Mouse (Mus musculus) midbrain, embryonic 15.5 days (tissue): Measurements from ENCODE around the gene Clba1. TPM values are rescaled to one million over a fixed set of nuclear protein-coding genes. Genes with fewer than 3 reads are reported as not detected.

Experiments
- ATAC-seq: fragments of 200-750 bp; cut with Nextera tagmentation; replicated peaks from 2 replicates; pipeline ENCODE4 v1.8.0; 2017; ENCODE audit warnings: moderate TSS enrichment
- H3K27ac ChIP-seq: fragments of 300-500 bp; sonication (generic); 2 replicates; pipeline ENCODE4 v1.5.1; 2015; ENCODE audit warnings: mild to moderate bottlenecking, inconsistent platforms
- H3K27me3 ChIP-seq: fragments of 300-500 bp; sonication (generic); replicated peaks from 2 replicates; pipeline ENCODE4 v1.6.1; 2015; ENCODE audit warnings: inconsistent platforms
- H3K36me3 ChIP-seq: fragments of 300-500 bp; sonication (generic); replicated peaks from 2 replicates; pipeline ENCODE4 v1.6.1; 2015; ENCODE audit warnings: inconsistent platforms
- H3K4me1 ChIP-seq: fragments of 300-500 bp; sonication (generic); 2 replicates; pipeline ENCODE4 v1.6.1; 2015; ENCODE audit warnings: inconsistent platforms
- H3K4me2 ChIP-seq: fragments of 300-500 bp; sonication (generic); 2 replicates; pipeline ENCODE4 v1.6.1; 2015; ENCODE audit warnings: inconsistent platforms, mild to moderate bottlenecking, moderate library complexity
- H3K4me3 ChIP-seq: fragments of 300-500 bp; sonication (generic); 2 replicates; pipeline ENCODE4 v1.5.1; 2015; ENCODE audit warnings: mild to moderate bottlenecking, inconsistent platforms
- H3K9ac ChIP-seq: fragments of 300-500 bp; sonication (generic); 2 replicates; pipeline ENCODE4 v1.6.1; 2015; ENCODE audit warnings: mild to moderate bottlenecking, inconsistent platforms
- H3K9me3 ChIP-seq: fragments of 300-500 bp; sonication (generic); 2 replicates; pipeline ENCODE4 v1.6.1; 2016; ENCODE audit warnings: inconsistent platforms
- WGBS: fragments of 180-500 bp; shearing (Covaris S2); methylation state at CpG from one replicate; pipeline ENCODE4 v1.1.7; 2015; ENCODE audit warnings: mixed read lengths; 5-methylcytosine and 5-hydroxymethylcytosine counted together
- polyA plus RNA-seq: library from polyadenylated mRNA; unstranded; fragments of >200 nt; fragmentation: Nextera tagmentation; extraction: Ambion mirVana; gene quantifications from 2 replicates; pipeline ENCODE4 v1.2.1, GENCODE M21; 2015

Gene Clba1
- polyA plus RNA-seq, 1 experiment from 2014 or later: 25.1 TPM

- Histone ChIP-seq H3K9me3 (no peaks in the 10 kb centered on the region), H3K27ac (no peak overlapping the region), H3K27me3 (no peaks in the 10 kb centered on the region), H3K9ac (no peak overlapping the region), H3K4me2 (no peak overlapping the region), H3K4me3 (no peak overlapping the region), H3K36me3 (no peaks in the 10 kb centered on the region), H3K4me1 (no peaks in the 10 kb centered on the region)
- ATAC-seq: no peak
- 79% methylated on average over 2 of the region's 2 CpGs for WGBS
Observed at GRCm38 (mm10) chr12:112769751-112770150, 39.0 kb upstream of the Clba1 start.

DNA sequence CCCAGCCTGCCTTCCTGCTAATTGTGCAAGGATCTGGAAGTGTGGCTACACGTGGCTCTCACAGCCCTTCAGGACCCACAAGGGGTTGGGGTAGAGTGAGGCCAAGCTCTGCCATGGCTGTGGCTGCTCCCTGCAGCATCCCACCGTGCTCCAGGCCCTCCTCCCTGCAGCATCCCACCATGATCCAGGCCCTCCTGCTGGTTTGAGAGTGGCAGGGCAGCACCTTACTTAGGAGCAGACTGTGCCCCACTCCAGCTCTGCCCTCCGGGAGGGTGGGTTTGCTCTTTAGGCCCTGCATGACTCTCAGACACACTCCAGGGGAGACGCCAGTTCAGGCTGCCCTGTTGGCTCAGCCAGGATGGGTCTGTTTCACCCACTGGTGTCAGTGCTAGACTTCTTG lies 38.3 kb upstream of the Clba1 start:
- H3K36me3 ChIP-seq: no peaks in the 10 kb centered on the region
- 88% methylated on average over 4 of the region's 4 CpGs for WGBS
- H3K27me3 ChIP-seq: no peaks in the 10 kb centered on the region
- no peak overlapping the region for H3K27ac ChIP-seq
- H3K4me2 ChIP-seq: no peak overlapping the region
- no peaks in the 10 kb centered on the region for H3K4me1 ChIP-seq
- ATAC-seq: no peak
- no peak overlapping the region for H3K4me3 ChIP-seq
- no peaks in the 10 kb centered on the region for H3K9me3 ChIP-seq
- H3K9ac ChIP-seq: no peak overlapping the region

DNA sequence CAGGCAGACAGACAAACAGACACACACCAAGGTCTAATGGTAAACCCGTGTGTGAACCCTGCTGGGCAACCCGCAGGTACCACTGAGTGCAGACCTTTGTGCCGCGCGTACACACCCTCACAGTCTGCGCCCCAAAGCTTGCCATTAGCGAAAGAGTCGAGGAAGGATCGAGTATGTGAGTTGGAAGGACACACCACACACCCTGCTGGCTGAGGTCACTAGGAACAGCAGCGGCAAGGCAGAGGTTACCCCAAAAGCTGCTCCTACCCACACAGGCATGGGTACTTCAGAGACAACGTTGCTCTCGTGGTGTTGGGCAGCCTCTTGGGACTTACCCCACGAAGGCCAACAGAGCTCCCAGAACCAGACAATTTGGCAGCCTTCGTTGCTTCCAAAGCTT lies 36.4 kb upstream of the Clba1 start:
- no peak overlapping the region for H3K4me2 ChIP-seq
- WGBS: 93% methylated on average over 14 of the region's 14 CpGs
- H3K27me3 ChIP-seq: no peaks in the 10 kb centered on the region
- no peak overlapping the region for H3K9ac ChIP-seq
- no peaks in the 10 kb centered on the region for H3K36me3 ChIP-seq
- no peak for ATAC-seq
- no peaks in the 10 kb centered on the region for H3K4me1 ChIP-seq
- H3K27ac ChIP-seq: no peak overlapping the region
- H3K4me3 ChIP-seq: no peak overlapping the region
- no peaks in the 10 kb centered on the region for H3K9me3 ChIP-seq

DNA sequence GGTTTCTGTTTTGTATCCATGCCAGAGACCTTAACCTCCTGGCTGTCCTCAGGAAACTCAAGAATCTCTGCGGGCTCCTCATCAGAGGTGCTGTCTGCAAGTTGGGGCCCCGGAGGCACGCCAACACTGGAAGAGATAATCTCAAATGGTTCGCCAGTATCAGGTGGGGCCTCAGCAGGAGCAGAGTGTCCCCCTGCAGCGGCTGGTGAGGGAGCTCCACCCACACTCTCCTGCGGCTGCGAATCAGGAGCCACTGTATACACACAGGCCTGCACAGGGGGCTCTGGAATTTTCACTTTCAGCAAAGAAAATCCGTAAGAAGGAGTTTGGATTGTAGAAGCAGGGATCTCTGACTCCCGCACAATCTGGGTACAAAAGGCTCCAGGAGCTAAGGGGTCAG lies 35.4 kb upstream of the Clba1 start:
- 41% methylated on average over 9 of the region's 9 CpGs for WGBS
- ATAC-seq: no peak
- Histone ChIP-seq H3K9ac (no peak overlapping the region), H3K27ac (no peak overlapping the region), H3K9me3 (no peaks in the 10 kb centered on the region), H3K4me1 (no peaks in the 10 kb centered on the region), H3K4me2 (no peak overlapping the region), H3K4me3 (no peak overlapping the region), H3K27me3 (no peaks in the 10 kb centered on the region), H3K36me3 (no peaks in the 10 kb centered on the region)

DNA sequence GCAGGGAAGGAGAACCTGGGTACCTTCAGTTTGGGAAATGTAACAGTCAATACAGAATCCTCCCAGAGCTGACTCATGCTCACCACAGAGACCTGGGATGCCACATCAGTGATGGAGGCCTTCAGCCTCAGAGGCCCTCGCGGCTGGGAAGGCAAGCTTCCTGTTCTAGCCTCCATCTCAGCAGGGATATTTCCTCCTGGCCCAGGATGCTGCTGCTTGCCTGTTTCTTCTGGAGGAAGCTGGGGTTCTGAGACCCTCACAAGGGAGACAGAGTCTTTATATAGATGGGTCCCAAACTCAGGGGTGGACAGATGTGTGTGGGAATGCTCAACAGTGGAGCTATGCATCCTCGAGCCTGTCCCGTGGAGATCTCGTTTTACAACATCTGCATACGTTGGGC lies 34.7 kb upstream of the Clba1 start:
- no peak overlapping the region for H3K4me3 ChIP-seq
- H3K27me3 ChIP-seq: no peaks in the 10 kb centered on the region
- H3K36me3 ChIP-seq: no peaks in the 10 kb centered on the region
- WGBS: 81% methylated on average over 6 of the region's 6 CpGs
- H3K4me2 ChIP-seq: no peak overlapping the region
- H3K9ac ChIP-seq: no peak overlapping the region
- ATAC-seq: no peak
- no peak overlapping the region for H3K27ac ChIP-seq
- H3K4me1 ChIP-seq: no peaks in the 10 kb centered on the region
- no peaks in the 10 kb centered on the region for H3K9me3 ChIP-seq

GRCm38 (mm10) chr12:112774481-112774880 lies 34.3 kb upstream of the Clba1 start:
- 90% methylated on average over 10 of the region's 10 CpGs for WGBS
- H3K27ac ChIP-seq: no peak overlapping the region
- H3K36me3 ChIP-seq: no peaks in the 10 kb centered on the region
- H3K27me3 ChIP-seq: no peaks in the 10 kb centered on the region
- H3K9me3 ChIP-seq: no peaks in the 10 kb centered on the region
- no peak overlapping the region for H3K9ac ChIP-seq
- no peak for ATAC-seq
- H3K4me2 ChIP-seq: no peak overlapping the region
- H3K4me3 ChIP-seq: no peak overlapping the region
- H3K4me1 ChIP-seq: no peaks in the 10 kb centered on the region

- H3K9ac ChIP-seq: no peak overlapping the region
- no peaks in the 10 kb centered on the region for H3K36me3 ChIP-seq
- ATAC-seq: no peak
- H3K27ac ChIP-seq: no peak overlapping the region
- no peak overlapping the region for H3K4me2 ChIP-seq
- H3K4me3 ChIP-seq: no peak overlapping the region
- H3K9me3 ChIP-seq: no peaks in the 10 kb centered on the region
- 81% methylated on average over 8 of the region's 8 CpGs for WGBS
- no peaks in the 10 kb centered on the region for H3K27me3 ChIP-seq
- H3K4me1 ChIP-seq: no peaks in the 10 kb centered on the region
Observed at GRCm38 (mm10) chr12:112791026-112791425, 17.7 kb upstream of the Clba1 start.

DNA sequence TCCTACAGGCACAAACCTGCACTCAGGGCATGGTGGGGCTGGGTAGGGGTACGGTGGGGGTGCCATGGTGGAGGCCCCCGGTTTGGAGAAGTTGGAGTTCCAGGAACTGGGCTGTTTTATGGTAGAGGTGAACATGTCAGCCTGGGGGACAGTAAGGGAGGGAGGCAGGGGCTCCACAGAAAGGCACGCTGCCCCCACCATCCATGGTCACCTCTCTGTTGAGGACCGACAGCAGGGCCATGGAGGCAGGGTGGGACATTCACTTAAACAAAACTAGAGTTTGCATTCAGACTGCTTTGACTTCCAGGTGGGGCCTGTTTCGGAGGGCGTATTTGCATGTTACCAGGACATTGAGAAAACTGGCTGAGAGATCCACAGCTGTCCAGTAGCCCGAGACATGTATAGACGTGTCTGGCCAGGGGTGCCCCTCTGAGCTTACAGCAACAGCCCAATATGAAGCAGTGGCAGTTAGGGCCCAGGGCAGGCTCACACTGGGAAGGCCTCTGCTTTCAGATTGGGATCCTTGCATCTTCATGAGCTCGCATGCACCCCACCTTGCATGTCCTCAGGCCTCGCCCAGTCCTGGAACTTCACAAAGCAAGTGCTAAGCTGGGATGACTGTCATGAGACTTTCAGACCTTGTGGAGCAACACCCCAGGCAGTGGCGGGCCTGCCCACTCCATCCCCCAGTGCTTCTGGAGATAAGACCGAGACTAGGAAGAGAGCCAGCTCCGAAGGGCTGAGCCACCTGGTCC lies 15.0 kb upstream of the Clba1 start:
- 76% methylated on average over 13 of the region's 13 CpGs for WGBS
- ATAC-seq: no peak
- Histone ChIP-seq H3K4me1 (no peaks in the 10 kb centered on the region), H3K9me3 (no peaks in the 10 kb centered on the region), H3K27me3 (no peaks in the 10 kb centered on the region), H3K4me3 (no peak overlapping the region), H3K9ac (no peak overlapping the region), H3K36me3 (no peaks in the 10 kb centered on the region), H3K4me2 (no peak overlapping the region), H3K27ac (no peak overlapping the region)

DNA sequence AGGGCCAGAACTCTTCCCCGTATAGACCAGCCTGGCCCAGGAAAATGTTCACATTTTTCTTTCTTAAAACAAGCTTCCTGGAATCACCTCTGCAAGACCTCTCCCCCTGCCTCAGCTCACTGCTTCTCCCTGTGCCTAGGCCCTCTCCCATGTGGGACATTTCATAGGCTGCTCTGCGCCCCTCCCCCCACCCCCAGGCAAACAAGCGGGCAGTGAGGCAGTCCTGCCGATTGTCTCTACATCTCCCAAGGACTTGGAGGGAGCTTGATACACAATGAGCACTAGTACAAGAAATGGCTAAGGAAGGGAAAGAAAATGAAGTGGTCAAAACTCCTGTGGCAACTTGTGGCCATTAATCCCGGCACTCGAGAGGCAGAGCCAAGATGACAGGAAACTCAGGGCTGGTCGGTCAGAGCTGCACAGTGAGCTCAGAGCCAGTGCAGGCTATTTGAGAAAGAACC lies 14.4 kb upstream of the Clba1 start:
- no peak overlapping the region for H3K27ac ChIP-seq
- no peak for ATAC-seq
- H3K4me2 ChIP-seq: no peak overlapping the region
- H3K36me3 ChIP-seq: no peaks in the 10 kb centered on the region
- no peaks in the 10 kb centered on the region for H3K9me3 ChIP-seq
- no peak overlapping the region for H3K4me3 ChIP-seq
- no peaks in the 10 kb centered on the region for H3K27me3 ChIP-seq
- WGBS: 33% methylated on average over 7 of the region's 7 CpGs
- H3K9ac ChIP-seq: no peak overlapping the region
- no peaks in the 10 kb centered on the region for H3K4me1 ChIP-seq

GRCm38 (mm10) chr12:112794998-112795397 lies 13.7 kb upstream of the Clba1 start:
- Histone ChIP-seq H3K4me2 (no peak overlapping the region), H3K4me1 (no peaks in the 10 kb centered on the region), H3K27me3 (no peaks in the 10 kb centered on the region), H3K36me3 (no peaks in the 10 kb centered on the region), H3K9me3 (no peaks in the 10 kb centered on the region), H3K27ac (no peak overlapping the region), H3K4me3 (no peak overlapping the region), H3K9ac (no peak overlapping the region)
- 87% methylated on average over 5 of the region's 5 CpGs for WGBS
- ATAC-seq: no peak

GRCm38 (mm10) chr12:112795466-112796104 lies 13.2 kb upstream of the Clba1 start:
- H3K27me3 ChIP-seq: peaks cover 2% of the 10 kb centered on the region
- H3K27ac ChIP-seq: no peak overlapping the region
- H3K9ac ChIP-seq: no peak overlapping the region
- H3K36me3 ChIP-seq: no peaks in the 10 kb centered on the region
- no peak overlapping the region for H3K4me2 ChIP-seq
- whole genome bisulfite sequencing: 69% methylated on average over 18 of the region's 18 CpGs
- H3K4me1 ChIP-seq: no peaks in the 10 kb centered on the region
- ATAC-seq: no peak
- no peaks in the 10 kb centered on the region for H3K9me3 ChIP-seq
- H3K4me3 ChIP-seq: no peak overlapping the region

- no peaks in the 10 kb centered on the region for H3K36me3 ChIP-seq
- H3K27ac ChIP-seq: no peak overlapping the region
- peaks cover 14% of the 10 kb centered on the region for H3K27me3 ChIP-seq
- peaks cover 4% of the 10 kb centered on the region for H3K4me1 ChIP-seq
- H3K4me3 ChIP-seq: no peak overlapping the region
- no peak overlapping the region for H3K9ac ChIP-seq
- WGBS: 58% methylated on average over 16 of the region's 17 CpGs
- H3K9me3 ChIP-seq: no peaks in the 10 kb centered on the region
- no peak overlapping the region for H3K4me2 ChIP-seq
- no peak for ATAC-seq
Observed at GRCm38 (mm10) chr12:112796551-112797510, 11.9 kb upstream of the Clba1 start.
